Mouse (Mus musculus) gastrocnemius, adult 18-20 months (tissue): ENCODE measurements around the gene Atp1a3. TPM values are rescaled to one million over a fixed set of nuclear protein-coding genes. Genes with fewer than 3 reads are reported as not detected.
"Not testable (repeated sequence)": the region's sequence is repeated elsewhere in the genome, so short reads cannot be mapped to it uniquely, and the experiment has no call there.

Experiments used
- DNase-seq: peaks from one replicate; pipeline ENCODE4 v3.0.0; 2021; ENCODE audit warnings: low spot score
- long read RNA-seq, 2 experiments: library from polyadenylated mRNA; stranded (forward); transcript quantifications; one replicate each; pipeline ENCODE4 v2.0.0; 2021
- total RNA-seq, 2 experiments: library from RNA; stranded (reverse); gene quantifications; 2 replicates each; pipeline ENCODE4 v1.2.3; 2021

The Atp1a3 gene
- total RNA-seq: under 1 TPM; 0.17 to 0.23 TPM
- long read RNA-seq, experiment 1, partial matches to known transcripts: 1 of 2 reads
- long read RNA-seq, experiment 1, other reads (novel, unspliced or antisense): 0 of 2 reads
- long read RNA-seq, experiment 2: 0 reads

GRCm38 (mm10) chr7:25005421-25006065 is at the start of gene Atp1a3:
Gene Atp1a3 (minus strand): TSS chr7:25005958.
- no peak for DNase-seq

- no peak for DNase-seq
Measured at GRCm38 (mm10) chr7:25052587-25052986, 46.8 kb upstream of the Atp1a3 start.

GRCm38 (mm10) chr7:25049295-25049930 is 43.7 kb upstream of the Atp1a3 start:
- no peak for DNase-seq

DNA sequence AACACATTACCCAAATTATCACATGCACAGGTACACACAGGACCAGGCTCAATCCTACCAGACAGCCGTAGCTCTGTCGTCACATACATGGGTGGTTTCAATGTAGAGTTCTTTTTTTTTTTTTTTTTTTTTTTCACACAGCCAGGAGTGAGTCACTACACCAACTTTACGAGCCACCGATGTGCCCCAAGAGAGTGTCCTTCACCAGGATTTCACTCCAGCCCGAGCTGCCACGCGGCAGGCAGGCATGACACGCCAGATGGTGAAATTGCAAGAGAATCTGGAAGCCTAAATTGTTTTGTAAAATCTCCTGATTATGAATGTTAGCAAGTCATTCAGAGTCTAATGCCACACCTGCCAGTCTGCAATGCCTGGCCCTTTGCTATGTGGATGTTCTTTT is 41.6 kb upstream of the Atp1a3 start:
- DNase-seq: no peak

DNA sequence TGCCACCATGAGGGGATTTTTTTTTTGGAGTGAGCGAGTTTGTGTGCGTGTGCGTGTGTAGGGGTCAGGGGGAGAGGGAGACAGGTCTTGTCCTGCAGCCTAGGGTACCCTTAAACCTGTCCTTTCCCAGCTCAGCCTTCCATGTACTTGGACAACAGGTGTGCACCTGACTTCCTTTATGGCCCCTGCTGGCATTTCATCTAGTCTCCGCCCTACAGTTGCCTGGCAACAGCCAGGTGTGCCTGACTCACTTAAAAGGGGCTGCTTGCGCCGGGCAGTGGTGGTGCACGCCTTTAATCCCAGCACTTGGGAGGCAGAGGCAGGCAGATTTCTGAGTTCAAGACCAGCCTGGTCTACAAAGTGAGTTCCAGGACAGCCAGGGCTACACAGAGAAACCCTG is 38.8 kb upstream of the Atp1a3 start:
- DNase-seq: not testable (repeated sequence)

DNA sequence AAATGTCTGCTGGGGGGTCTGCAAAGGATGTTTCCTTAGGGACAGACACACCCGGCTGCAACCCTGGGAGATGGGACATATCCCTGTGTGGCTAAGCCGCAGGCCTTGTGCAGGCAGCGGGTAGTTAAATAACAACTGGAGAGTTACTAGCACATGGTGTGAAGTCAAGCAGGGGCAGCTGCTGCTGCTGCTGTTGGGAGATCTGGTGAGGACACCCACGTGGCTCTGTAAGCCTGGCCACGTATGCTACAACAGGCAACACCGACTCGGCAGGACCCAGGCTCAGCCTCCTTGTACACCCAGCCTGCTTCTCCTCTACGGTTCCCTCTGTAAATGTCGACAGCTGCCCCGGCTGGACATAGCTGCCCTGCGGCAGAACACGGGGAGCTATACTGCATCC is 36.2 kb upstream of the Atp1a3 start:
- DNase-seq: no peak

GRCm38 (mm10) chr7:25035916-25036315 is 30.2 kb upstream of the Atp1a3 start:
- DNase-seq: peak; percentile 50

GRCm38 (mm10) chr7:25034796-25035195 is 29.0 kb upstream of the Atp1a3 start:
- DNase-seq: no peak

DNA sequence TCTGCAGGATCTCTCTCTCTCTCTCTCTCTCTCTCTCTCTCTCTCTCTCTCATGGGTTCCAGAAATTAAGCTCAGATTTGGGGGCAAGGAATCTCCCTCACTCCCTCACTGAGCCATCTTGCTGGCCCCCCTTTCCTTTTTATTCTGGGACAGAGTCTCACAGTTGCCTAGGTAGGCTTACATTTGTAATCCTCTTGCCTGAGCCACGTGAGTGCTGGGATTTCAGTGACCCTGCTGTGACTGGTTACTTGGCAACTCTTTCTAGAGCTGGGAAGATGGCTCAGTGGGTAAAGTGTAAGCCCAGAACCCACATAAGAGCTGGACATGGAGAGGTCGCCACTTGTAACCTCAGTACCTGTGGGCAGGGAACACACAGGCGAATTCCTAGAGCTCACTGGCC is 25.8 kb upstream of the Atp1a3 start:
- no peak for DNase-seq

- peak; percentile 72 for DNase-seq
Measured at GRCm38 (mm10) chr7:25030032-25030753, 24.4 kb upstream of the Atp1a3 start.

GRCm38 (mm10) chr7:25026452-25026851 is 20.7 kb upstream of the Atp1a3 start:
- DNase-seq: no peak

GRCm38 (mm10) chr7:25025855-25026439 is 20.2 kb upstream of the Atp1a3 start:
- peak; percentile 8 for DNase-seq

GRCm38 (mm10) chr7:25011592-25011991 is 5.8 kb upstream of the Atp1a3 start:
- DNase-seq: no peak

GRCm38 (mm10) chr7:25010090-25010913 is 4.5 kb upstream of the Atp1a3 start:
- no peak for DNase-seq

DNA sequence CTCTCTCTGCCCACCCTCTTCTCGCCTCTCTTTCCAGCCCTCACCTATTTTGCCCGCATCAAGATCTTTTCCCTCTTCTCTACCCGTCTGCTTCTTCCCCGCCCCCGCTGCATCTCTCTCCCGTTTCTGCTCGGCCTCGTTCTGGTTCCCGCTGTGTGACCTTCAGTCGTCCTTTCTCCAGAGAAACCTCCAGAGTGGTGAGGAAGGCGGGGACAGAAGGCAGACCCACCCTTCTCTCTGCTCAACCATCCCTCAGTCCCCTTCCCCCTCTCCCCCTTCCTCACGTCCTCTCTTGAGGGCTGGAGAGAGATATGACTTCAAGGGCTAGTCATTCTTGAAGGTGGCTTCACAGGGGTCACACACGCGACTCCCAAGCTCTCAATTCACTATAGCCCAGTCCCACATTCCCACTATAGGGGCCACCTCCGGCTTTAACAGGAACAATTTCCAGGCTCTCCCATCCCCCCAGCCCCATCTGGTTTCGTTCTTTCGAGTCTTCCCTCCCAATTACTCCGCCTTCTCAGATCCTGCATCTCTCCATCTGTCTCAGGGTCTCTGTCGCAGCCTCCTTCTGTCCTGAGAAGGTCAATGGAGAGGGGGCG is 3.4 kb upstream of the Atp1a3 start:
- DNase-seq: no peak

DNA sequence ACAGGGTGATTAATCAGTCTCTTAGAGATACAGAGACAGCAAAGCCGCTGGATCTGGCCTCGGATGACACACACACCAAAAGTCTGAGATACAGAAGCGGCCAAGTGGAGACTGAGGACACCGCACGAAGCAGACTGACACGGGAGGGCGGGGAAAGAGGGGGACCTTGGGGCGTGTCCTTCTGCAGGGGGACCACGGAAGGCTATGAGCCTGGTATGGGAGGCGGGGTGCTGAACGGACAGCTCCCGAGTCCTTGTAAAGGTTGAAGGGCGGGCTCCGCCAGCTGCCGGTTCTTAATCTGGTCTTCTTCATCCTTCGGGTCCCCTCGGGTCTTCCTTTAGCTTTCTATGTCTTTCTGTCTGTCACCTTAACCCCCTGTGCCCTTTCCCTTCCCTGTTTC is 2.9 kb upstream of the Atp1a3 start:
- peak; percentile 9 for DNase-seq

GRCm38 (mm10) chr7:25007609-25008374 is 2.0 kb upstream of the Atp1a3 start:
- DNase-seq: no peak

DNA sequence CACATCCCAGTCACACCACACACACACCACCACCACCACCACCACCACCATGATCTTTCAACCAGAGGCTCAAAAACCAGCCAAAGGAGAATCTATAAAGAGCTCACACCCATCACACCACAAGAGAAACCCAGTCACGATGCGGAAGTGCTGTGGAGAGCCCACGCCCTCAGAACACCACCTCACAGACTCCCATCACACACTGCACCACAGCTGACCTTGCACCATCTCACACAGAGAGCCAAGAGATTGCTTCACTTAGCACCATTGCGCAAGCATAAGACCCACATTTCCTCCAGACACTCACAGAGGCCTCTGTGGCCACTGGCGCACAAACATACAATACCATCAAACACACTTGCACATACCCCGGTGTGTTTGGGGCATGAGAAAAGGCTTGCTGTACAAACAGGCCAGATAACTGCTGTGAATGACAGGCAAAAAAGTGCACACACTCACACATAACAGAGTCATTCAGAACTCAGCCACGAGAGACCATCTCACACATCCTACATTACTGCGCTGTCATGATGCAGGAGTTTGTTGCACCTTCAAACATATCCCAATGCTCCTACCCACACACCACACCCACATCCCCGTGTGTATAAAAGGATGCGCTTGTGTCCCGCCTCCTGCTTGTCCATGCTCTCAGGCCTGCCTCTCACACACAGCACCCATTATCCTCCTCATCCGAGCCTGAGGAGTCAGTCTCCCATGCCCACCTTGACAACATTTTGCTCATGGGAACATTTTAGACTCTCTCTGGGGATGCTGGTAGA is 1.0 kb upstream of the Atp1a3 start:
- peak; percentile 14 for DNase-seq

DNA sequence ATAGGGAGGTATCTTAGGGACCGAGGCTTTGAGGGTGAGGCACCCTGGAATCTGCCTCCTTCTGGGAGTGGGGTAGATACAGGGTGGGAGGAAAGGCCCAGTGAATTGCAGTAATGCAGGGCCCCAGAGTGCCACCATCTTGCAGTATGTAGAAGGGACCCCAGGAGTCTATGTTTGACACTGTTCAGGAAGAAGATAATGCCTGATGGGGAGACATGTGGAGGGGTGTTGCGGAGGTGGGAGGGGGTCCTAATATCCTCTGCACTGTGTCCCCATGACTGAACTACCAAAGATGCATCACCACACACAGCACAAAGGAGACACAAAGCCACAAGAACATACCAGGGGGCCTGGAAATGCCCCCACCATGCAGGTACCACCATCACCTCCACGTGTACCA is 413 bp upstream of the Atp1a3 start:
- no peak for DNase-seq
